Mouse (Mus musculus) kidney, postnatal 0 days (tissue): Measurements from ENCODE around the gene Naga. TPM values are rescaled to one million over a fixed set of nuclear protein-coding genes. Genes with fewer than 3 reads are reported as not detected.

ENCODE experiments used
- ATAC-seq: fragments of 200-750 bp; cut with Nextera tagmentation; replicated peaks from 2 replicates; pipeline ENCODE4 v1.8.0; 2017; ENCODE audit warnings: low read depth, moderate number of reproducible peaks, moderate TSS enrichment, moderate library complexity; ENCODE audit not compliant: low FRiP score
- DNase-seq: peaks from one replicate; pipeline ENCODE4 v3.0.0-alpha.2; 2016; ENCODE audit warnings: low spot score
- H3K27ac ChIP-seq: fragments of 300-500 bp; sonication (generic); 2 replicates; pipeline ENCODE4 v1.5.1; 2014; ENCODE audit warnings: mild to moderate bottlenecking
- H3K27me3 ChIP-seq: fragments of 300-500 bp; sonication (generic); 2 replicates; pipeline ENCODE4 v1.6.1; 2014; ENCODE audit warnings: low read length, mixed read lengths; ENCODE audit not compliant: insufficient read depth
- H3K36me3 ChIP-seq: fragments of 300-500 bp; sonication (generic); 2 replicates; pipeline ENCODE4 v1.6.1; 2014; ENCODE audit warnings: low read length, mixed read lengths; ENCODE audit not compliant: insufficient read depth
- H3K4me1 ChIP-seq: fragments of 300-500 bp; sonication (generic); replicated peaks from 2 replicates; pipeline ENCODE4 v1.6.1; 2014; ENCODE audit warnings: antibody characterized with exemption, low read length, mixed read lengths; ENCODE audit not compliant: insufficient read depth
- H3K4me2 ChIP-seq: fragments of 300-500 bp; sonication (generic); 2 replicates; pipeline ENCODE4 v1.6.1; 2014; ENCODE audit warnings: mild to moderate bottlenecking, low read length, moderate library complexity, mixed read lengths
- H3K4me3 ChIP-seq: fragments of 300-500 bp; sonication (generic); replicated peaks from 2 replicates; pipeline ENCODE4 v1.5.1; 2014; ENCODE audit warnings: low read depth, low read length
- H3K9ac ChIP-seq: fragments of 300-500 bp; sonication (generic); 2 replicates; pipeline ENCODE4 v1.6.1; 2014; ENCODE audit warnings: low read depth, low read length
- H3K9me3 ChIP-seq: fragments of 300-500 bp; sonication (generic); replicated peaks from 2 replicates; pipeline ENCODE4 v1.6.1; 2016; ENCODE audit warnings: low read length, inconsistent platforms, mixed read lengths
- CTCF ChIP-seq: IDR thresholded peaks from 2 replicates; pipeline ENCODE4 v1.5.1; 2016; ENCODE audit warnings: antibody characterized with exemption, low read depth, mild to moderate bottlenecking, moderate library complexity
- WGBS: fragments of 180-500 bp; shearing (Covaris S2); extraction: QIAGEN DNeasy Blood & Tissue Kit; methylation state at CpG from one replicate; pipeline ENCODE4 v1.1.7; 2014; 5-methylcytosine and 5-hydroxymethylcytosine counted together
- polyA plus RNA-seq: library from polyadenylated mRNA; unstranded; fragments of >200 nt; fragmentation: Nextera tagmentation; extraction: Ambion mirVana; gene quantifications from 2 replicates; pipeline ENCODE4 v1.2.1, GENCODE M21; 2015

Gene Naga
- polyA plus RNA-seq, 1 experiment from 2014 or later: 95.0 TPM

DNA sequence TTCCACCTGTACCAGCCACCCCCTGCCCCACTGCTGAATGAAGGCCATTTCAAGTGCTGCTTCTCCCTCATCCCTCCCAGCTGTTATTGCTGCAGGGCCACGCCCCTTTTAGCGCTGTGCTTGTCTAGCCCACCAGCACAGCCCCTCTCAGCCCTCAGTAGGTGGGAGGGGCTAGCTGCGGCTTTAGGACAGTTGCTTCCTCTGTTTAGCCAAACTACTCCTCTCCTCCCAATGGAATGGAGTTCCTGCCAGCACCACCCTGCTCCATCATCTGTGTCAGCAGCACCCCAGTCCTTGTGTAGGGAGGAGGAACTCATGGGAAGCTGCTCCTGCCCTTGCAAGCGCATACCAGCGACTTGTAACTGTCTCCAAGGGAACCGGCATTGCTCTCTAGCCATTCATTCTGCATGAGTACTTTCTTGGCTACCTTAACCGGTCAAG lies 45.4 kb downstream of the Naga start:
- no peaks in the 10 kb centered on the region for H3K27me3 ChIP-seq
- H3K27ac ChIP-seq: 0 out of 2 replicates have a peak overlapping the region, but pooled peaks have one; percentile 21
- H3K36me3 ChIP-seq: no peaks in the 10 kb centered on the region
- no peak for TF ChIP-seq CTCF
- no peak overlapping the region for H3K4me3 ChIP-seq
- peaks cover 3% of the 10 kb centered on the region; the same call in 1 of the 2 replicates for H3K4me1 ChIP-seq
- WGBS: 5% methylated on average over 7 of the region's 7 CpGs
- no peak overlapping the region for H3K9ac ChIP-seq
- DNase-seq: peak; percentile 61
- H3K4me2 ChIP-seq: peak overlapping the region; percentile 41
- no peaks in the 10 kb centered on the region for H3K9me3 ChIP-seq
- ATAC-seq: peak; percentile 74

DNA sequence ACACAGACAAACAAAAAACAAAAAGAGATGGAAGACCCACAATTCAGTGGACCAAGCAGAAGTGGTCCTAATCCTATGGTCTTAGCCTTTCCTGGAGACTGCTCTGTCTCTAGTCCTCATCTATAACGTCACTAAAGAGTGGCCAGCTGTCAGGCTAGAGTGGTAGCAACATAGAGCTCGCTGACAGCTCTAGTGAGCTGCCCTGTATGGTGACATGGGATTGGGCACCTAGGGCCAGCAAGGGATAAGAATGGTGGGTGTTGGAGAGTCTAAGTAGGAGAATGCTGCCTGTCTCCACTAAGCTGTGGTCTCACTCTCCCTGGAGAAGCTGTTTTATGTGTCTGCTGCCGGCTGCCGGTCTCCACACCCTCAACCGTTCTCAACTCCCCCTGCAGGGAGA lies 45.9 kb downstream of the Naga start:
- Histone ChIP-seq H3K4me3 (no peak overlapping the region), H3K4me2 (peak overlapping the region; percentile 41), H3K27me3 (no peaks in the 10 kb centered on the region), H3K27ac (0 out of 2 replicates have a peak overlapping the region, but pooled peaks have one; percentile 21), H3K36me3 (no peaks in the 10 kb centered on the region), H3K4me1 (peaks cover 3% of the 10 kb centered on the region; the same call in 1 of the 2 replicates), H3K9me3 (no peaks in the 10 kb centered on the region), H3K9ac (no peak overlapping the region)
- ATAC-seq: no peak
- DNase-seq: no peak
- WGBS: 14% methylated on average over 5 of the region's 5 CpGs
- no peak for TF ChIP-seq CTCF

GRCm38 (mm10) chr15:82290252-82290651 lies 48.5 kb downstream of the Naga start:
- Histone ChIP-seq H3K4me3 (no peak overlapping the region), H3K9me3 (no peaks in the 10 kb centered on the region), H3K4me1 (peaks cover 3% of the 10 kb centered on the region; the same call in 1 of the 2 replicates), H3K27ac (no peak overlapping the region), H3K27me3 (no peaks in the 10 kb centered on the region), H3K9ac (no peak overlapping the region), H3K36me3 (no peaks in the 10 kb centered on the region), H3K4me2 (no peak overlapping the region)
- DNase-seq: no peak
- WGBS: 72% methylated on average over 7 of the region's 7 CpGs
- TF ChIP-seq CTCF: no peak
- no peak for ATAC-seq

GRCm38 (mm10) chr15:82286157-82286556 lies 52.6 kb downstream of the Naga start:
- TF ChIP-seq CTCF: no peak
- WGBS: 63% methylated on average over 12 of the region's 12 CpGs
- Histone ChIP-seq H3K4me2 (no peak overlapping the region), H3K9ac (no peak overlapping the region), H3K4me3 (no peak overlapping the region), H3K36me3 (no peaks in the 10 kb centered on the region), H3K9me3 (no peaks in the 10 kb centered on the region), H3K27ac (no peak overlapping the region), H3K4me1 (no peaks in the 10 kb centered on the region), H3K27me3 (no peaks in the 10 kb centered on the region)
- DNase-seq: no peak
- ATAC-seq: no peak

GRCm38 (mm10) chr15:82280638-82281037 lies 58.1 kb downstream of the Naga start:
- H3K4me1 ChIP-seq: peaks cover under 1% of the 10 kb centered on the region; the same call in 1 of the 2 replicates
- no peak overlapping the region for H3K4me3 ChIP-seq
- 84% methylated on average over 4 of the region's 4 CpGs for WGBS
- H3K27ac ChIP-seq: no peak overlapping the region
- no peak for TF ChIP-seq CTCF
- H3K27me3 ChIP-seq: no peaks in the 10 kb centered on the region
- no peak overlapping the region for H3K4me2 ChIP-seq
- H3K9ac ChIP-seq: no peak overlapping the region
- H3K9me3 ChIP-seq: no peaks in the 10 kb centered on the region
- DNase-seq (no peak), ATAC-seq (no peak)
- H3K36me3 ChIP-seq: no peaks in the 10 kb centered on the region

Other genes starting within 250 kb of the Naga start
- 10.7 and 11.9 TPM in 2 replicates for gene Ccdc134, start 211.0 kb downstream of the Naga start, polyA plus RNA-seq
- 89.0 and 98.5 TPM in 2 replicates for gene Srebf2, start 191.7 kb downstream of the Naga start, polyA plus RNA-seq
- 0.66 and 0.96 TPM in 2 replicates for gene Shisa8, start 126.1 kb downstream of the Naga start, polyA plus RNA-seq
- 0.09 TPM in 1 of 2 replicates, not detected in the other for gene Tnfrsf13c, start 114.6 kb downstream of the Naga start, polyA plus RNA-seq
- 45.0 and 46.4 TPM in 2 replicates for gene Cenpm, start 94.2 kb downstream of the Naga start, polyA plus RNA-seq
- gene 1500009C09Rik, start 86.5 kb downstream of the Naga start, polyA plus RNA-seq: not detected in 2 replicates
- gene Sept3, start 64.0 kb downstream of the Naga start, polyA plus RNA-seq: 4.2 and 4.8 TPM in 2 replicates
- gene Wbp2nl, start 40.0 kb downstream of the Naga start, polyA plus RNA-seq: 0.11 and 0.31 TPM in 2 replicates
- 7.4 and 8.4 TPM in 2 replicates for gene Pheta2, start within 50 bp of the Naga start, polyA plus RNA-seq
- gene Smdt1, start within 50 bp of the Naga start, polyA plus RNA-seq: 375 and 378 TPM in 2 replicates
- gene Ndufa6, start 15.4 kb upstream of the Naga start, polyA plus RNA-seq: 793 and 923 TPM in 2 replicates
- 12.8 and 16.7 TPM in 2 replicates for gene Cyp2d22, start 41.3 kb upstream of the Naga start, polyA plus RNA-seq
- gene Cyp2d11, start 55.1 kb upstream of the Naga start, polyA plus RNA-seq: not detected in 2 replicates
- 0.12 TPM in 1 of 2 replicates, not detected in the other for gene Cyp2d10, start 68.3 kb upstream of the Naga start, polyA plus RNA-seq
- 0.54 TPM in 1 of 2 replicates, not detected in the other for gene Cyp2d9, start 94.5 kb upstream of the Naga start, polyA plus RNA-seq
- gene Cyp2d12, start 216.1 kb upstream of the Naga start, polyA plus RNA-seq: 0.21 TPM in 1 of 2 replicates, not detected in the other